Mouse (Mus musculus) midbrain, embryonic 16.5 days (tissue): ENCODE results near the gene Ptafr. TPM values are rescaled to one million over a fixed set of nuclear protein-coding genes. Genes with fewer than 3 reads are reported as not detected.

Source experiments
- ATAC-seq: fragments of 200-750 bp; cut with Nextera tagmentation; 2 replicates; pipeline ENCODE4 v1.8.0; 2017; ENCODE audit warnings: moderate TSS enrichment
- H3K27ac ChIP-seq: fragments of 300-500 bp; sonication (generic); 2 replicates; pipeline ENCODE4 v1.5.1; 2014; ENCODE audit warnings: mild to moderate bottlenecking, low read length, mixed read lengths
- H3K27me3 ChIP-seq: fragments of 300-500 bp; sonication (generic); 2 replicates; pipeline ENCODE4 v1.6.1; 2014; ENCODE audit warnings: low read depth, low read length, mixed read lengths; ENCODE audit not compliant: control insufficient read depth, insufficient read depth
- H3K36me3 ChIP-seq: fragments of 300-500 bp; sonication (generic); 2 replicates; pipeline ENCODE4 v1.6.1; 2014; ENCODE audit warnings: mild to moderate bottlenecking, low read length, moderate library complexity, mixed read lengths; ENCODE audit not compliant: control insufficient read depth, insufficient read depth
- H3K4me1 ChIP-seq: fragments of 300-500 bp; sonication (generic); 2 replicates; pipeline ENCODE4 v1.6.1; 2014; ENCODE audit warnings: mild to moderate bottlenecking, low read length, mixed read lengths; ENCODE audit not compliant: control insufficient read depth, insufficient read depth
- H3K4me2 ChIP-seq: fragments of 300-500 bp; sonication (generic); 2 replicates; pipeline ENCODE4 v1.6.1; 2014; ENCODE audit warnings: mild to moderate bottlenecking, low read length, mixed read lengths
- H3K4me3 ChIP-seq: fragments of 300-500 bp; sonication (generic); 2 replicates; pipeline ENCODE4 v1.5.1; 2014; ENCODE audit warnings: low read depth, mild to moderate bottlenecking, low read length, moderate library complexity, mixed read lengths
- H3K9ac ChIP-seq: fragments of 300-500 bp; sonication (generic); 2 replicates; pipeline ENCODE4 v1.6.1; 2014; ENCODE audit warnings: low read depth, low read length, mixed read lengths
- H3K9me3 ChIP-seq: fragments of 300-500 bp; sonication (generic); replicated peaks from 2 replicates; pipeline ENCODE4 v1.6.1; 2014; ENCODE audit warnings: mild to moderate bottlenecking, low read length, mixed read lengths; ENCODE audit not compliant: control insufficient read depth, poor library complexity, severe bottlenecking
- WGBS: fragments of 180-500 bp; shearing (Covaris S2); extraction: QIAGEN DNeasy Blood & Tissue Kit; methylation state at CpG from one replicate; pipeline ENCODE4 v1.1.7; 2014; 5-methylcytosine and 5-hydroxymethylcytosine counted together
- polyA plus RNA-seq: library from polyadenylated mRNA; unstranded; fragments of >200 nt; fragmentation: Nextera tagmentation; extraction: Ambion mirVana; gene quantifications from 2 replicates; pipeline ENCODE4 v1.2.1, GENCODE M21; 2015

The Ptafr gene
- polyA plus RNA-seq, 1 experiment from 2014 or later, result 0.54 TPM

DNA sequence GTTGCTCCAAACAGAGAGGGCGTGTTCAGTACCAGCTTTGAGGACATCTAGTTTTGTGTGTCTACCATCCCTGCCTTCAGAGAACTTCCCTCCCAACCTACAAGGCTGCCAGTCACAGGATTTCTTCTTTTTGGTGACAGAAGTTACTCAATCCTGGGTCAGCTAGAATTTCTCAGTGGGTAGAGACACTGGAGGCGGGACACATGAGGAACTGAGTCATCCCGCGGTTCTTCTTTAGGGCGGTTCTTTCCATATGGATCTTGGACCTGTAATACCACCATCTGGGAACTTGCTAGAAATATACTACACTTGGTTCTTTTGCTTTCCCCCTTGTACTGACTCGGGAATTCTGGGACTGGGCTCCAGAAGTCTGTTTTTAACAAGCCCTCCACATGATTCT is 54.0 kb downstream of the Ptafr start:
- H3K9ac ChIP-seq, result no peak overlapping the region
- no peak overlapping the region for H3K4me3 ChIP-seq
- H3K4me2 ChIP-seq, result no peak overlapping the region
- no peak overlapping the region for H3K27ac ChIP-seq
- H3K9me3 ChIP-seq, result no peaks in the 10 kb centered on the region
- 94% methylated on average over 6 of the region's 6 CpGs for WGBS
- no peaks in the 10 kb centered on the region for H3K36me3 ChIP-seq
- no peaks in the 10 kb centered on the region for H3K27me3 ChIP-seq
- H3K4me1 ChIP-seq, result no peaks in the 10 kb centered on the region
- ATAC-seq, result no peak

- WGBS, result 87% methylated on average over 10 of the region's 10 CpGs
These were observed 55.0 kb downstream of the Ptafr start for GRCm38 (mm10) chr4:132618850-132619375.

GRCm38 (mm10) chr4:132620134-132620533 is 56.3 kb downstream of the Ptafr start:
- Histone ChIP-seq H3K4me2 (no peak overlapping the region), H3K36me3 (no peaks in the 10 kb centered on the region), H3K4me3 (no peak overlapping the region), H3K27me3 (no peaks in the 10 kb centered on the region), H3K27ac (no peak overlapping the region), H3K9ac (no peak overlapping the region), H3K9me3 (no peaks in the 10 kb centered on the region), H3K4me1 (no peaks in the 10 kb centered on the region)
- WGBS, result 91% methylated on average over 4 of the region's 4 CpGs
- no peak for ATAC-seq

More at GRCm38 (mm10) chr4:132618850-132619375, 55.0 kb downstream of the Ptafr start:
- no peaks in the 10 kb centered on the region for H3K4me1 ChIP-seq
- no peak overlapping the region for H3K4me2 ChIP-seq
- no peak overlapping the region for H3K27ac ChIP-seq
- H3K36me3 ChIP-seq, result no peaks in the 10 kb centered on the region
- no peaks in the 10 kb centered on the region for H3K27me3 ChIP-seq
- H3K9me3 ChIP-seq, result no peaks in the 10 kb centered on the region
- H3K4me3 ChIP-seq, result no peak overlapping the region
- no peak overlapping the region for H3K9ac ChIP-seq
- no peak for ATAC-seq

GRCm38 (mm10) chr4:132621287-132622068 is 57.6 kb downstream of the Ptafr start:
- H3K9me3 ChIP-seq, result no peaks in the 10 kb centered on the region
- 78% methylated on average over 7 of the region's 7 CpGs for WGBS
- no peak overlapping the region for H3K27ac ChIP-seq
- H3K36me3 ChIP-seq, result no peaks in the 10 kb centered on the region
- ATAC-seq, result no peak
- H3K4me2 ChIP-seq, result no peak overlapping the region
- H3K27me3 ChIP-seq, result no peaks in the 10 kb centered on the region
- no peaks in the 10 kb centered on the region for H3K4me1 ChIP-seq
- H3K4me3 ChIP-seq, result no peak overlapping the region
- no peak overlapping the region for H3K9ac ChIP-seq

DNA sequence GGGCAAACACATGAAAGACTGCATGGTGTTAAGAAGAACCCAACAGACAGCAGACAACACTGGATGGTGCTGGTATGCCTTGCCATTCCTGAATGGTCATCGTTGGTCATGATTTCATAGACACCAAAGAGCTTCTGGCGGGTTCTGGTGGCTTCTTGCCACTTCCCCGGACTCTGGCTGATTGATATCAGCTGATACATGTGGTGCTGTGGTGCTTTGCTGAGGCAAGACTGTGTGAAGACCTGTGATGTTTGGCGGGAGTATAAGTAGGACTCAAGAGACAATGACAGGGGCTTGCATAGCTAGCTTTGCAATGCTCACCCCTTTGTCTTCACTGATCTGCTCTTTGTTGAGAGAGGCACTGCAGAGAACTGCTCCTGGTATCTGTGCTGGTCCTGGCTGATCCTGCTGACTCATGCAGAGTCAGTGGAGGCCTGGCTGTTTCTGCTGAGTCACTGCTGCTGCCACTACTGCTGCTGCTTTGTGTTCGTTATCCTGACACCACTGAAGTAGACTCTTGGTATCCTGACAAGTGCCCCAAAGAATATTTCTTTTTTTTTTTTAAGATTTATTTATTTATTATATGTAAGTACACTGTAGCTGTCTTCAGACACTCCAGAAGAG is 60.3 kb downstream of the Ptafr start:
- no peak for ATAC-seq
- no peak overlapping the region for H3K27ac ChIP-seq
- no peaks in the 10 kb centered on the region for H3K36me3 ChIP-seq
- no peaks in the 10 kb centered on the region for H3K4me1 ChIP-seq
- WGBS, result 85% methylated on average over 5 of the region's 5 CpGs
- no peak overlapping the region for H3K4me3 ChIP-seq
- no peak overlapping the region for H3K9ac ChIP-seq
- H3K27me3 ChIP-seq, result no peaks in the 10 kb centered on the region
- H3K9me3 ChIP-seq, result no peaks in the 10 kb centered on the region
- H3K4me2 ChIP-seq, result no peak overlapping the region

DNA sequence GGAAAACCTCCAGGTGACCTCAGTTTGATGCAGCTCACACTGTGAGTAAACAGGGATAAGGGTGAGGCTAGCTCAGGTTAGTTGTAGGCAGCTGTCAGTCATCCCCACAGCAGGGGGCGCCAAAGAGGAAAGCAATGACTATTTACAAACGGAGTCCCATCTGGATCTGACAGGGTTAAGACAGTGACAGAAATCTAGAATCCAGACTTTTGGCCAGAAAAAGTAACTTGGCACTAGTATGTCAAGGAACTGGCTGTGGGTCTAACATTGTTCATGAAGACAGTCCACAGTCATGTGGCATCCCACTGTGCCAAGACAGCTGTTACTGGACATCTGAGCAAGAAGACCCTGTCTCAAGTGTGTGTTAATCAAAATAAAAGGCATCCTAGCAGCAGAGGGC is 65.0 kb downstream of the Ptafr start:
- H3K36me3 ChIP-seq, result no peaks in the 10 kb centered on the region
- H3K4me2 ChIP-seq, result no peak overlapping the region
- WGBS, result 17% methylated on average over 2 of the region's 2 CpGs
- ATAC-seq, result no peak
- no peak overlapping the region for H3K4me3 ChIP-seq
- no peaks in the 10 kb centered on the region for H3K9me3 ChIP-seq
- no peaks in the 10 kb centered on the region for H3K27me3 ChIP-seq
- H3K9ac ChIP-seq, result no peak overlapping the region
- H3K27ac ChIP-seq, result no peak overlapping the region
- H3K4me1 ChIP-seq, result no peaks in the 10 kb centered on the region

Other genes starting within 250 kb of the Ptafr start
- gene Trnau1ap, start 234.5 kb upstream of the Ptafr start, polyA plus RNA-seq, result 76.3 and 76.6 TPM in 2 replicates
- gene Rcc1, start 210.5 kb upstream of the Ptafr start, polyA plus RNA-seq, result 29.8 and 30.8 TPM in 2 replicates
- 7.1 and 8.3 TPM in 2 replicates for gene Phactr4, start 141.6 kb upstream of the Ptafr start, polyA plus RNA-seq
- 16.9 and 17.9 TPM in 2 replicates for gene Med18, start 100.1 kb upstream of the Ptafr start, polyA plus RNA-seq
- 9.2 and 10.0 TPM in 2 replicates for gene Sesn2, start 53.6 kb upstream of the Ptafr start, polyA plus RNA-seq
- 1,190 and 1,253 TPM in 2 replicates for gene Atpif1, start 30.4 kb upstream of the Ptafr start, polyA plus RNA-seq
- 138 and 153 TPM in 2 replicates for gene Dnajc8, start 28.5 kb upstream of the Ptafr start, polyA plus RNA-seq
- gene Eya3, start 74.9 kb downstream of the Ptafr start, polyA plus RNA-seq, result 11.2 and 15.0 TPM in 2 replicates
- 4.8 and 7.1 TPM in 2 replicates for gene Xkr8, start 168.5 kb downstream of the Ptafr start, polyA plus RNA-seq
- gene Smpdl3b, start 193.2 kb downstream of the Ptafr start, polyA plus RNA-seq, result 0.53 and 0.62 TPM in 2 replicates
- gene Rpa2, start 204.3 kb downstream of the Ptafr start, polyA plus RNA-seq, result 31.6 and 31.7 TPM in 2 replicates
- 0.15 and 0.38 TPM in 2 replicates for gene Themis2, start 232.3 kb downstream of the Ptafr start, polyA plus RNA-seq